Mouse (Mus musculus) left cerebral cortex, postnatal 14 days (tissue): Measurements from ENCODE around the gene Ror2. TPM values are rescaled to one million over a fixed set of nuclear protein-coding genes. Genes with fewer than 3 reads are reported as not detected.

Experiments used
- DNase-seq, 2 experiments: peaks; one replicate each; pipeline ENCODE4 v3.0.0; 2021 to 2022; ENCODE audit warnings: low spot score in 2 of 2, mixed read lengths in 1 of 2
- intact Hi-C: fragments of 180-260 bp; cut with DNase I; formaldehyde crosslinking; loops from one replicate; pipeline ENCODE4 v1.15.1; 2025
- total RNA-seq, 2 experiments: library from RNA; stranded (reverse); gene quantifications; 2 replicates each; pipeline ENCODE4 v1.2.3; 2021

Ror2 gene
- total RNA-seq, 2 experiments from 2014 or later, result 1.6 TPM

DNA sequence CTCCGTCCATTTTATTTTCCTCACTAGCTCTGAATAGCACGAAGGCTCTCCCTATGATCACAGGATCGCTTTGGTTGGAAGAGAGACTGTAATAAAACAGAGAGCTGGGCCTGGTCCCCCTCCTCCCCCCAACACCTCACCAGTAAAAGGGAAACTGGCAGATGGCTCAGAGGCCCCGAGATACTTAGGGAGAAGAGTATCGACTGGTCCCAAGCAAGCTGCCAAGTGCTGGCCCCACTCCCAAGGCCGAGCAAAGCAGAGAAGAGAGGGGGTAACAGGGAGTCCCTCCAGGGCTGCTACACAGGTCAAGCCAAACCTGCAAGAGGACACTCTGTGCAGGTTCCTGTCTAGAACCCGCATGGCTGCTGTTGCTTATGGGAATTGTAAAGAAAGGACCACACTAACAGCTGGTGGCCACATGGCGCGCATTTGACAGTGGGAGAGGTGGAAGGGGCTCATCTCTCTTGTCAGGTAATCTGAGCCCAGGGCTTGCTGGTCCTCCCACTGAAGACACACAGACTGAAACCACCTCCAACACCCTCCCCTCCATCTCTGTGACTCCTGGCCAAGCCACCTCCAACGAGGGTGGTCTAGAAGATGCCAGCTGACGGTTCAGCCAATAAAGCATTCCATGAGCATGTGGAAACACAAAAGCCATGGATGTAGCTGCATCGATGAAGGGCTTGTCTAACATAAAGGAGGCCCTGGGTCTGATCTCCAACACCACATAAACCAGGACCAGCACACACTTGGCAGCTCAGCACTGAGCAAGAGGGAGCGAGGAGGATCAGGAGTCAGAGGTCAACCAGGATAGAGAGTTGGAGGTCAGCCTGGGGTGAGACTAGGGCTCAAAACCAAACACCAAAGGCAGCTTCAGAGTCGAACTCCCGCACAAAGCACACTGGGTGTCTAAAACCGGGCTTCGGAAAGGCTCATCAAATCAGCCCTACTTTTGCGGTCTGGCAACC, 49.2 kb downstream of the Ror2 start:
- no peak for DNase-seq
- intact Hi-C loops, result no loop called here

- intact Hi-C loops, result no loop called here
- DNase-seq, result no peak
Observed at GRCm38 (mm10) chr13:53235953-53236352, 50.0 kb downstream of the Ror2 start.

GRCm38 (mm10) chr13:53234844-53235243, 51.1 kb downstream of the Ror2 start:
- intact Hi-C loops, result no loop called here
- no peak for DNase-seq

GRCm38 (mm10) chr13:53233826-53234786, 51.8 kb downstream of the Ror2 start:
- intact Hi-C loops, result no loop called here
- DNase-seq, result no peak

DNA sequence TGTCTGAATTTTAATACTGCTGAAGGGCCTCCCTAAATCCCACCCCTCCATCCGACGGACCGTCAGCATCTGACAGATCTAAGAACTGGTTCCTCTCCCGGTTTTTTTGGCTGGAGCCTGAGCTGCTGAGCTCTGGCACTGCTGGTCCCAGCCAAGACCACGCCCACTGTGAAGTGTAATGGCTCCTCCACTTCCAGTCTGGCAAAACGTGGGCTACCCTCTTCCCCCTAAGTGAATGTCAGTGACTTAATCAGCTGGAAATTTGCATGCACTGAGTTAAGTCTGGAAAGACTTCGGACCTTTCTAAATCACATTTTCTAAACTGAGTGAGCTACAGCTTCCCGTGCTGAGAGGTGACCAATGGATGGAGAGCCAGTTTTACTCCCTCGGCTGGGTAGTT, 52.5 kb downstream of the Ror2 start:
- intact Hi-C loops, result no loop called here
- peak; percentile 20 to 36 for DNase-seq

- no peak for DNase-seq
- intact Hi-C loops, result no loop called here
Observed at GRCm38 (mm10) chr13:53232419-53232818, 53.5 kb downstream of the Ror2 start.

DNA sequence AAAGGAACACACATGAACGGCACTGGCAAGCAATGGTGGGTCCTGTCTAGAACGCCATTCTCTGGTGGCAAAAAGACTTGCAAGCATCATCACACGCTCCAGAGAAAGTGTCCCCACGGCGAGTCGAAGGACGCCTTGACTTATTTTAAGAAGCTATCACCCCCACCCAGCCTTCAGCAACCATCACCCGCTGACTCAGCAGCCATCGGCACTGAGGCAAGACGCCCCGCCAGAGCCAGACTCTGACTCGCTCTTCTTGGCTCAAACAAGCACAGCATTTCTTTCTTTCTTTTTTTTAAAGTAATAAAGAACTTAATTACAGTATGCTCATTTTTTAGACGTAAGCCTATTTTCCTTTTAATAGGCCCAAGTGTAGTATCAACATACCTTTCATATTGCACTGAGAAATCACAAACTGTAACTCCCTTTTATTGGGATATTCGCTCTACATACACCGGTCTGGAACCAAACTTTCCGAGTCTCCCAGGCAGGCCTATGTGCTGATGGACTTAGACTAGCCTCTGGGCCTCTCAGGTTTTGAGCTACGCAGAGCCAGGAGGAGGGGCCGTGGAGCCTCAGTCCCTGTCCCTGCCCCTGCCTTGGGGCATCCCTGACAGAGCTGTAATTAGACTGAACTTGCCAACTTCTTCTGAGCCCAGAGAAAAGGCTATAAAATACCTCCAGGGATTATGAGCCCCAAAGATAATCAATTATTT, 55.3 kb downstream of the Ror2 start:
- DNase-seq, result peak; percentile 14 to 25
- intact Hi-C loops, result no loop called here

GRCm38 (mm10) chr13:53227019-53227418, 58.9 kb downstream of the Ror2 start:
- intact Hi-C loops, result no loop called here

GRCm38 (mm10) chr13:53226461-53226860, 59.5 kb downstream of the Ror2 start:
- no peak for DNase-seq
- intact Hi-C loops, result no loop called here

More at GRCm38 (mm10) chr13:53227019-53227418, 58.9 kb downstream of the Ror2 start:
- DNase-seq, result no peak

- intact Hi-C loops, result no loop called here
- no peak for DNase-seq
Observed at GRCm38 (mm10) chr13:53225925-53226324, 60.0 kb downstream of the Ror2 start.

DNA sequence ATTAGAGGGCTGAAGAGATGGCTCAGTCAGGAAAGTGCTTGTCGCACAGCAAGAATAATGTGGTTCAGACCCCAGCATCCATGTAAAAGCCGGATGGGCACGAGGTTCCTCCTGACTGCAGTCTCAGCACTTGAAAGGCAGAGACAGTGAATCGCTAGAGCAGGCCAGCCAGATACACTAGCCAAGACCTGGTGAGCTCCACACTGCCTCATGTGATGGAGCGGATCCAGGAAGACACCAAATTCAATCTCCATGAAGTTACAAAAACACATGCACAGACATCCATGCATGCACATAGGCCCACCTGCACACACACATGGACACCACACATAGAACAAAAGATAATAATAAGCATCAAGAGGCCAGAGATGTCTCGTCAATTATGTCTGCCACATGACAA, 64.7 kb downstream of the Ror2 start:
- intact Hi-C loops, result no loop called here
- no peak for DNase-seq

DNA sequence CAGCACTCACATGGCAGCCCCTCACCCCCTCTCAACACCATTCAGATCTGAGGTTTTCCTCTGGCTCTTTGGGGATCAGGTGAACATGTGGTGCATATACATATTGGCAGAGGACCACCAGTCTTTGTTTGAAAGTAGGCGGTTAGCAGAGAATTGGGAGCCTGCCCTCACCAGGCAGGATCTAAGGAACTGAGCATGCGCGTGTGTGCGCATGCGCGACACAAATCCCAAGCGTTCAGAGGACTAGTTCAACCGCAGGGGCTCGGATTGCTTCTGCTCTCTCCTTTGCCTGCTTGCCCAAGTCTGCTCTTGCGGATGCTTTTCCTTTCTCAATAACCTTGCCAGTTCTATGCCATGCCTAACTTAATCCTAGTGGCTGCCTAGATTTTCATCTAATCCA, 66.0 kb downstream of the Ror2 start:
- no peak for DNase-seq
- intact Hi-C loops, result no loop called here

DNA sequence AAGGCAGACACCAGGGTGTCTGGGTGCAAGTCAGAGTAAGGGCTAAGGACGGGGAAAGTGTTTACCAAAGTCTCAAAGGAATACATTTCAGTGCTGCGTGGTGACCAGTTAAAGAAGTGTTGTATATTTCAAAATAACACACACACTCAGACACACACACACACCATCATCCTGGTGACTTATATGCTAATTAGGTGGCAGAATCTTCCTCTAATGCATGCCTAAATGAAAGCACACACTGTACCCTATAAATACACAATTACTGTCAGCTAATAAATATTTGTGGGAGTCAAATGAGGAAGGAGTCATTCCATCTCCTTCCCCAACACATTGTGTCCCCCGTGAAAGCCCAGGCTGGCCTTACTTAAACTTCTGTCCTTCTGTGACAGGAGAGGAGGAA, 66.5 kb downstream of the Ror2 start:
- intact Hi-C loops, result no loop called here
- DNase-seq, result no peak

DNA sequence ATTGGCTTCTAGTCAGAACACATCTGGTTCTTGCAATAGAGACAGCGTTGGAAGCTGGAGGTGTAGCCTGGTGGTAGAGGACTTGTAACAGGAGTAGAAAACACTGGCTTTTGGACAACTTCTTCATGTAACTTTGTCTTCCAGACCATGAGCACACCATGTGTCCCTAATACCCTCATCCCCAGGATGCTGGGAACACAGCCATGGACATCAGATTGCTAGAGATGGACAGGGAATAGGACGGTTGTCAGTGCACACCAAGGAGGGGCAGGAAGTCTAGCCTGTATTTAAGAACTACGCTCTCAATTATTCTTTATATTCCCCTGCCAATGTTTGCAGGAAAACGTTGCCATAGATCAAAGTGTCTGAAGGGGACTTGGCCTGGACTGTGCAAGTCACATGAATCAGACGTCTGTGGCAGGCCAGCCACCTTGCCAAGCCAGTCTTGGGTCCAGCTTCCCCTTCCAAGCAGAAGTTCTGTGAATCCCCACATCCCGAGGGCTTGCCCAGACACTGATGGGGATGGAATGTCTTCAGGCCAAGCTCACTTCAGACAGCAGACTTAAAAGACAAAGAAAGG, 68.4 kb downstream of the Ror2 start:
- no peak for DNase-seq
- intact Hi-C loops, result no loop called here

DNA sequence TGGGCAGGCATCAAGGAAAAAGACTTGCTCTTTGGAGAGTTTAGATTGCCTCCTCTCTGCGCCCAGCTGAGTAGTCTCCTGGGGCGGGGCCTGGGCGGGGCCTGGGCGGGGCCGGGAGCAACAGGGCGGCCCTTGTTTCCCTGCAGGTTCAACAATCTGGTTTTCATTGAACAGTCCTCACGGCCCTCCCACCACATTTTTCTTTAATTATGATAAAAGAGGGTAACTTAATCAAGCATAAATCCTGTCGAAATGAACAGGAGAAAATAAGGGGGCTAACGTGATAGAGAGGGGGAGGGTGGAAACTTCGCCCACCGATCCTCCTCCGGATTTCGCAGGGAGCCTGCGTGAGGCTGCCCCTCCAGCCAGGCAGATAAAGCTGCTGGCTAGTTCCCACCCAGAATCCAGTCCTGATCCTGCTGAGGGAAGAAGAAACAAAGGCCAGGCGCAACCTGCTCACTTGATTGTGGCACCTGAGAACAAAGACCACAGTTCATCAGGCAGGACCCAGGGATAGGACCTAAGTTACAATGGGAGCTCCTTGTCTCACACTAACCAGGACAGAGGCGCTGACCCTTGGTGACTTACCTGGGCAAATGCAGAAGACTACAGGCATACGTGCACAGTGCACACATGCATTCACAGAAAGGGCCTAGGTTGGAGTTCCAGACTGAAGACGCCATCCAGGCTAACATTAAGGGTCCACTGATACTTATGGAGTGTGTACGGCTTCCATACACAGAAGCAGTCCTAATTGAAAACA, 73.8 kb downstream of the Ror2 start:
- DNase-seq, result no peak
- intact Hi-C loops, result no loop called here

DNA sequence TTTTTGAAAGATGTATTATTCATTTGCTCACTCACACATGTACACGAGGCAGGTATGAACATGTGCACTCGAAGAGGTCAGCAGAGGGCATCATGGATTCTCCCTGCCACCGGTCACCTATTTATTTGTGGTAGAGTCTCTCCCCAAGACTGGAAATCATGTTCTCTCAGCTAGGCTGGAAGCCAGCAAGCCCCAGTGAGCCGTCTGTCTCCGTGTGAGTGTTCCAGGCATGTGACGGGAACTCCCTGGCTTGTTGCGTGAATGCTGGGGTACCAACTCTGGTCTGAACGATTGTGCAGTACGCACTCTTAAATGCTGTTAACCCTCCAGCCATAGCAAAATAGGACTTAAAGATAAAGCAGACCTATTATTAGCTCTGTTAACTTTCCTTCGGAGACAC, 77.4 kb downstream of the Ror2 start:
- DNase-seq, result no peak
- intact Hi-C loops, result no loop called here

DNA sequence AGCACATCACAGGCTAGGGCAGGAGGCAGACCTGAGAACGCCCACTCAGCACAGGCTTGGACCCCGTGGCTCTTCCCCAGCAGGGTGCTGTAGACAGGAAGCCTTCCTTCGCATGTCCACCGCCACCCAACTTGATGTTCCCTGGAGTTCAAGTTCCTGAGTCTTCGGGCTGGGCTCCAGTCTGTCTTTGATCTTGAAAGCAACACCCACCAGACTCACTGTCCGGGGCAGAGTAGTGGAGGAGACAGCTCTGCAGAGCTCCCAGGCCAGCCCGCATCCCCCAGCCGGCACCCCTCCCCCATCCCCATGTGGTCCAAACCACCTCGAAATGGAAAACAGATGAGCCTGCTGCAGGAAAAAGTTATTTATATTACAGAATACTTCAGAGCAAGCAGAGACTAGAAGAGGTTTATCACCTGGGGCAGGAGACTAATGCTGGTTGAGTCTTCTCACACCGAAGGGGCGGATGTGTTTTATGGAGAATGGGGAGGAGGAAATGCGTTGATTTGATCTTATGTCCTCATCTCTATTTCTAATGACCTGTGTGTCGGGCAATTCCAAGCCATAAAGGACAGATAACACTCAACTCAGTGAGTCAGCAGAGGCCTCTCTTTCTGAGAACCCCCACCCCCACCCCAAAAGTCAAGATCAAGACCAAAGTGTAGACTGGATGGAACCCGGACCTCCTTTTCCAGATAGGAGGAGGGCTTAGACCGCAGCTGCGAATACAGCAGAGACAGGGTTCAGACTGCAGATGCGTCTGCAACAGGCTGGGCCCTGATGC, 80.6 kb downstream of the Ror2 start:
- DNase-seq, result no peak
- intact Hi-C loops, result no loop called here

GRCm38 (mm10) chr13:53202439-53202830, 83.5 kb downstream of the Ror2 start:
- peak; percentile 23 to 52 for DNase-seq
- intact Hi-C loops, result no loop called here
